Mouse (Mus musculus) liver, embryonic 11.5 days (tissue): ENCODE measurements around the gene Srgap2. TPM values are rescaled to one million over a fixed set of nuclear protein-coding genes. Genes with fewer than 3 reads are reported as not detected.
"Not testable (repeated sequence)": the region's sequence is repeated elsewhere in the genome, so short reads cannot be mapped to it uniquely, and the experiment has no call there.

ENCODE experiments used
- ATAC-seq: fragments of 200-750 bp; cut with Nextera tagmentation; replicated peaks from 2 replicates; pipeline ENCODE4 v1.8.0; 2017; ENCODE audit warnings: moderate number of reproducible peaks, mild to moderate bottlenecking, moderate TSS enrichment, moderate library complexity; ENCODE audit not compliant: low FRiP score
- DNase-seq: peaks from one replicate; pipeline ENCODE4 v3.0.0-alpha.2; 2017; ENCODE audit warnings: low spot score
- H3K27ac ChIP-seq: fragments of 300-500 bp; sonication (generic); 2 replicates; pipeline ENCODE4 v1.5.1; 2014; ENCODE audit warnings: mild to moderate bottlenecking, low read depth, low read length, control low read depth
- H3K27me3 ChIP-seq: fragments of 300-500 bp; sonication (generic); replicated peaks from 2 replicates; pipeline ENCODE4 v1.6.1; 2014; ENCODE audit warnings: low read length, mixed read lengths; ENCODE audit not compliant: control insufficient read depth, insufficient read depth
- H3K36me3 ChIP-seq: fragments of 300-500 bp; sonication (generic); 2 replicates; pipeline ENCODE4 v1.6.1; 2014; ENCODE audit warnings: mild to moderate bottlenecking, low read length, moderate library complexity, mixed read lengths; ENCODE audit not compliant: control insufficient read depth, insufficient read depth
- H3K4me1 ChIP-seq: fragments of 300-500 bp; sonication (generic); replicated peaks from 2 replicates; pipeline ENCODE4 v1.6.1; 2014; ENCODE audit warnings: low read length, mixed read lengths; ENCODE audit not compliant: control insufficient read depth, insufficient read depth
- H3K4me2 ChIP-seq: fragments of 300-500 bp; sonication (generic); 2 replicates; pipeline ENCODE4 v1.6.1; 2014; ENCODE audit warnings: mild to moderate bottlenecking, control low read depth, moderate library complexity
- H3K4me3 ChIP-seq: fragments of 300-500 bp; sonication (generic); 2 replicates; pipeline ENCODE4 v1.5.1; 2014; ENCODE audit warnings: low read depth, low read length, control low read depth
- H3K9ac ChIP-seq: fragments of 300-500 bp; sonication (generic); 2 replicates; pipeline ENCODE4 v1.6.1; 2014; ENCODE audit warnings: low read depth, low read length, control low read depth
- H3K9me3 ChIP-seq: fragments of 300-500 bp; sonication (generic); 2 replicates; pipeline ENCODE4 v1.6.1; 2016; ENCODE audit warnings: low read length, inconsistent platforms, mixed read lengths; ENCODE audit not compliant: control insufficient read depth
- WGBS: fragments of 180-500 bp; shearing (Covaris S2); extraction: QIAGEN DNeasy Blood & Tissue Kit; methylation state at CpG from one replicate; pipeline ENCODE4 v1.1.7; 2014; 5-methylcytosine and 5-hydroxymethylcytosine counted together
- polyA plus RNA-seq: library from polyadenylated mRNA; unstranded; fragments of >200 nt; fragmentation: Nextera tagmentation; extraction: Ambion mirVana; gene quantifications from 2 replicates; pipeline ENCODE4 v1.2.1, GENCODE M21; 2014

Gene Srgap2
- polyA plus RNA-seq, 1 experiment from 2014 or later = 16.1 TPM

- Histone ChIP-seq H3K36me3 (no peaks in the 10 kb centered on the region), H3K4me1 (no peaks in the 10 kb centered on the region), H3K27me3 (no peaks in the 10 kb centered on the region), H3K4me2 (no peak overlapping the region), H3K4me3 (no peak overlapping the region), H3K9ac (no peak overlapping the region), H3K27ac (no peak overlapping the region), H3K9me3 (no peaks in the 10 kb centered on the region)
- 60% methylated on average over 5 of the region's 5 CpGs for WGBS
- ATAC-seq (no peak), DNase-seq (no peak)
These were observed 191.1 kb downstream of the Srgap2 start for GRCm38 (mm10) chr1:131336017-131336416.

GRCm38 (mm10) chr1:131335604-131336003, 191.5 kb downstream of the Srgap2 start:
- Histone ChIP-seq H3K27me3 (no peaks in the 10 kb centered on the region), H3K27ac (no peak overlapping the region), H3K36me3 (no peaks in the 10 kb centered on the region), H3K4me1 (no peaks in the 10 kb centered on the region), H3K4me3 (no peak overlapping the region), H3K9me3 (no peaks in the 10 kb centered on the region), H3K4me2 (no peak overlapping the region), H3K9ac (no peak overlapping the region)
- DNase-seq (no peak), ATAC-seq (no peak)
- WGBS = 67% methylated on average over 3 of the region's 3 CpGs

- no peak for DNase-seq
- H3K27ac ChIP-seq = no peak overlapping the region
- H3K36me3 ChIP-seq = no peaks in the 10 kb centered on the region
- no peaks in the 10 kb centered on the region for H3K27me3 ChIP-seq
- H3K4me3 ChIP-seq = no peak overlapping the region
- WGBS = 80% methylated on average over 1 of the region's 1 CpGs
- H3K4me1 ChIP-seq = no peaks in the 10 kb centered on the region
- ATAC-seq = no peak
- H3K9me3 ChIP-seq = no peaks in the 10 kb centered on the region
- H3K4me2 ChIP-seq = no peak overlapping the region
- no peak overlapping the region for H3K9ac ChIP-seq
These were observed 196.0 kb downstream of the Srgap2 start for GRCm38 (mm10) chr1:131331180-131331579.

GRCm38 (mm10) chr1:131329093-131329492, 198.1 kb downstream of the Srgap2 start:
- not testable (repeated sequence) for H3K27ac ChIP-seq, H3K4me2 ChIP-seq, H3K27me3 ChIP-seq, H3K4me3 ChIP-seq, ATAC-seq, H3K9me3 ChIP-seq, H3K9ac ChIP-seq, H3K36me3 ChIP-seq, DNase-seq, H3K4me1 ChIP-seq
- WGBS = 90% methylated on average over 1 of the region's 1 CpGs

GRCm38 (mm10) chr1:131327167-131327566, 200.0 kb downstream of the Srgap2 start:
- 90% methylated on average over 1 of the region's 1 CpGs for WGBS
- Histone ChIP-seq H3K4me1 (no peaks in the 10 kb centered on the region), H3K4me3 (no peak overlapping the region), H3K27me3 (no peaks in the 10 kb centered on the region), H3K27ac (no peak overlapping the region), H3K9ac (no peak overlapping the region), H3K36me3 (no peaks in the 10 kb centered on the region), H3K9me3 (no peaks in the 10 kb centered on the region), H3K4me2 (no peak overlapping the region)
- no peak for DNase-seq
- ATAC-seq = no peak

- Histone ChIP-seq H3K9me3 (no peaks in the 10 kb centered on the region), H3K9ac (no peak overlapping the region), H3K4me3 (no peak overlapping the region), H3K36me3 (no peaks in the 10 kb centered on the region), H3K27ac (no peak overlapping the region), H3K4me2 (no peak overlapping the region), H3K4me1 (no peaks in the 10 kb centered on the region), H3K27me3 (no peaks in the 10 kb centered on the region)
- ATAC-seq = no peak
- no peak for DNase-seq
- WGBS = 71% methylated on average over 3 of the region's 3 CpGs
These were observed 202.2 kb downstream of the Srgap2 start for GRCm38 (mm10) chr1:131324816-131325463.

GRCm38 (mm10) chr1:131319598-131320330, 207.4 kb downstream of the Srgap2 start:
- DNase-seq (no peak), ATAC-seq (no peak)
- Histone ChIP-seq H3K36me3 (0 out of 2 replicates have a peak, but pooled peaks cover 3% of the 10 kb centered on the region), H3K4me3 (no peak overlapping the region), H3K27ac (no peak overlapping the region), H3K4me2 (no peak overlapping the region), H3K9ac (no peak overlapping the region), H3K9me3 (no peaks in the 10 kb centered on the region), H3K27me3 (no peaks in the 10 kb centered on the region), H3K4me1 (0 out of 2 replicates have a peak, but pooled peaks cover 5% of the 10 kb centered on the region)
- WGBS = 92% methylated on average over 3 of the region's 3 CpGs

GRCm38 (mm10) chr1:131318397-131318796, 208.8 kb downstream of the Srgap2 start:
- ATAC-seq (no peak), DNase-seq (no peak)
- WGBS = 40% methylated on average over 2 of the region's 2 CpGs
- H3K4me3 ChIP-seq = no peak overlapping the region
- 0 out of 2 replicates have a peak, but pooled peaks cover 5% of the 10 kb centered on the region for H3K4me1 ChIP-seq
- H3K27me3 ChIP-seq = no peaks in the 10 kb centered on the region
- 0 out of 2 replicates have a peak, but pooled peaks cover 3% of the 10 kb centered on the region for H3K36me3 ChIP-seq
- H3K27ac ChIP-seq = no peak overlapping the region
- no peak overlapping the region for H3K9ac ChIP-seq
- no peaks in the 10 kb centered on the region for H3K9me3 ChIP-seq
- H3K4me2 ChIP-seq = no peak overlapping the region

- H3K4me3 ChIP-seq = no peak overlapping the region
- H3K27ac ChIP-seq = no peak overlapping the region
- ATAC-seq (no peak), DNase-seq (no peak)
- H3K9ac ChIP-seq = no peak overlapping the region
- no peaks in the 10 kb centered on the region for H3K27me3 ChIP-seq
- H3K36me3 ChIP-seq = 0 out of 2 replicates have a peak, but pooled peaks cover 3% of the 10 kb centered on the region
- H3K9me3 ChIP-seq = no peaks in the 10 kb centered on the region
- H3K4me2 ChIP-seq = no peak overlapping the region
- 0 out of 2 replicates have a peak, but pooled peaks cover 5% of the 10 kb centered on the region for H3K4me1 ChIP-seq
- 37% methylated on average over 5 of the region's 5 CpGs for WGBS
These were observed 209.5 kb downstream of the Srgap2 start for GRCm38 (mm10) chr1:131317625-131318024.
